Mouse (Mus musculus) midbrain, embryonic 10.5 days (tissue): ENCODE measurements at regions not wholly inside any gene's neighbourhood (a gene's known extent, or its start where the extent isn't known, plus 50 kb on each side); places are given as distances from the start of the nearest gene placed in this dataset.
"Not testable (repeated sequence)": the region's sequence is repeated elsewhere in the genome, so short reads cannot be mapped to it uniquely, and the experiment has no call there.

Experiments
- DNase-seq: peaks from one replicate; pipeline ENCODE4 v3.0.0-alpha.2; 2017; ENCODE audit warnings: low spot score
- H3K27ac ChIP-seq: fragments of 300-500 bp; sonication (generic); replicated peaks from 2 replicates; pipeline ENCODE4 v1.5.1; 2016; ENCODE audit warnings: mild to moderate bottlenecking
- H3K27me3 ChIP-seq: fragments of 300-500 bp; sonication (generic); 2 replicates; pipeline ENCODE4 v1.6.1; 2016; ENCODE audit warnings: low read depth, mild to moderate bottlenecking; ENCODE audit not compliant: poor library complexity, severe bottlenecking
- H3K36me3 ChIP-seq: fragments of 300-500 bp; sonication (generic); 2 replicates; pipeline ENCODE4 v1.6.1; 2016; ENCODE audit warnings: mild to moderate bottlenecking, moderate library complexity
- H3K4me1 ChIP-seq: fragments of 300-500 bp; sonication (generic); 2 replicates; pipeline ENCODE4 v1.6.1; 2016
- H3K4me3 ChIP-seq: fragments of 300-500 bp; sonication (generic); 2 replicates; pipeline ENCODE4 v1.5.1; 2016; ENCODE audit warnings: mild to moderate bottlenecking, moderate library complexity
- H3K9me3 ChIP-seq: fragments of 300-500 bp; sonication (generic); replicated peaks from 2 replicates; pipeline ENCODE4 v1.6.1; 2016; ENCODE audit warnings: mild to moderate bottlenecking
- WGBS: fragments of 180-500 bp; shearing (Covaris S2); methylation state at CpG from one replicate; pipeline ENCODE4 v1.1.7; 2016; 5-methylcytosine and 5-hydroxymethylcytosine counted together

DNA sequence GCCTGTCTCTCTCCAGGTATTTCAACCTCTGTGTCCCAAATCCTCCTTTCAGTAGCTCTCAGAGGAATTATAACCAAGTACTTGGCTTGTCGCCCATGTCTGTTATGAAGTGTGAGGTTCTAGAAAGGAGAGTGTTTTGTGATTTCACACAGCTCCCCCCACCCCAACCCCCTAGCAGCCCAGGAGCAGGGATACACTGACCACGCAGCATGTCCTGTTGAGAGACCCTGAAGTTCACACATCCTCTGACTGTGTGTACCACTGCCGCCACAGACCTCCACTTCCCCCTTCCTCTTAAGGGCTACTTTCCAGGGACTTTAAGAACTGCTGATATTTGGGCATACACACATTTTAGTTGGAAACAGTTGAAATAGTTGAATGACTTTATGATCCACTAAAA is 289.2 kb downstream of the Hace1 start:
- H3K27ac ChIP-seq: no peak overlapping the region
- no peaks in the 10 kb centered on the region for H3K9me3 ChIP-seq
- DNase-seq: no peak
- no peak overlapping the region for H3K4me3 ChIP-seq
- H3K36me3 ChIP-seq: no peaks in the 10 kb centered on the region
- H3K4me1 ChIP-seq: no peaks in the 10 kb centered on the region
- WGBS: 81% methylated on average over 3 of the region's 3 CpGs
- H3K27me3 ChIP-seq: no peaks in the 10 kb centered on the region

DNA sequence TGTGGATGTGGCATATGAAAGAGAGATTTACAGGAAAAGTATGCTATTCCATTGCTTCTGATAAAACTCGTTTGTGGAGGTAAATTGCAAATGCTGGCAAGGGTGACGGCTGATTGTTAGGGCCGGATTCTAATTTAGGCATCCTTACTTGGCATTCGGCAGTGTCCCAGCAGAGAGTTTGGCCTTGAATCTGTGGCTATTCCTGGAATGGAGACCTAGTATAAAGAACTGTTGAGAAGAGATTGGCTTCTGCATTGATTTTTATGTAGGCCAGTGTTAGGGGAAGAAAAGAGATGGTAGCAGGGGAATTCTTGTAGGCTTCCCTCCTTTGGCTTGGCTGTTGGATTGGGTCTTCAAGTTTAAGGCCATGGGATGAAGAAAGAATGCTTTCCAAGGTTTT is 293.4 kb downstream of the Hace1 start:
- Histone ChIP-seq H3K27me3 (no peaks in the 10 kb centered on the region), H3K4me1 (peaks cover 9% of the 10 kb centered on the region; the same call in 1 of the 2 replicates), H3K36me3 (no peaks in the 10 kb centered on the region), H3K9me3 (0 out of 2 replicates have a peak, but pooled peaks cover 2% of the 10 kb centered on the region), H3K27ac (no peak overlapping the region), H3K4me3 (no peak overlapping the region)
- DNase-seq: no peak
- 90% methylated on average over 4 of the region's 4 CpGs for WGBS

DNA sequence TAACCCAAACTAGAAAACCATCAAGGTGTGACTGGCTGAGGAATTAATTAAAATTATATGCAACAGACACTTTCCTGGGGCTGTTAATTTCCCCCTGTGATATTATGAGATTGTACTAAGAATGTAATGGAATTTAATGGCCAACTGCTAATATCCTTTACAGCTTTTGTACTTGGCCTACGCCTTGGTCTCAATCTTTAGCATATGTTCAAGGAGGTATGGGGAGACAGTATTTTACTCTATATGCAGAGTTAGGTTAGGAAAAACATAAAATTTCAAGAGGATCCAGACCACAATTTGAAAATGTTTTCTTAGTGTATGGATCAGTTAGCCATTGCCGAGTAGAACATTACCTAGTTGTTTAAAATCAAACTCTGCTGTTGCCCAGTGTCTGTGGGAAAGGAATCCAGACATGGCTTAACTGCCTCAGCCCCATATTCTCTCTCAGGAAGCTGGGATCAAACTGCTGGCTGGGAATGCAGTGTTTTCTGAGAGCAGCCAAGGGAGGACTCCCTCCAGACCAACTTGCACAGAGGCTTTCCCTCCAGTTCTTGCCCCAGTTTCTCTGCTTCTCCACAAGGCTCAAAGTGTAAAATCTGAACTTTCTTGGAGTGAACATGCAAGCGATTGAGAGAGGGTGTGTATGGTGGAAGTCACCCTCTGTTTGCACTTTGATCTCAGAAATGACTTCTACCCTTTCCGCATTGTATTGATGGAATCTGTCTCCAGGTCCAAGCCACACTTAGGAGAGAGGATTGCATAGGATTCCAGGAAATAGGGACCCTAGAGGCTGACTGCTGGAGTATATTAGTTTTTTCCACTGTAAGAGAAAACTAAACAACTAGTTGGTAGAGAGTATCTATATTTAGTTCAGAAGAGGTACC is 294.6 kb downstream of the Hace1 start:
- Histone ChIP-seq H3K27ac (no peak overlapping the region), H3K27me3 (no peaks in the 10 kb centered on the region), H3K9me3 (0 out of 2 replicates have a peak, but pooled peaks cover 2% of the 10 kb centered on the region), H3K4me3 (no peak overlapping the region), H3K36me3 (no peaks in the 10 kb centered on the region), H3K4me1 (peaks cover 9% of the 10 kb centered on the region; the same call in 1 of the 2 replicates)
- DNase-seq: no peak
- 89% methylated on average over 4 of the region's 4 CpGs for WGBS

DNA sequence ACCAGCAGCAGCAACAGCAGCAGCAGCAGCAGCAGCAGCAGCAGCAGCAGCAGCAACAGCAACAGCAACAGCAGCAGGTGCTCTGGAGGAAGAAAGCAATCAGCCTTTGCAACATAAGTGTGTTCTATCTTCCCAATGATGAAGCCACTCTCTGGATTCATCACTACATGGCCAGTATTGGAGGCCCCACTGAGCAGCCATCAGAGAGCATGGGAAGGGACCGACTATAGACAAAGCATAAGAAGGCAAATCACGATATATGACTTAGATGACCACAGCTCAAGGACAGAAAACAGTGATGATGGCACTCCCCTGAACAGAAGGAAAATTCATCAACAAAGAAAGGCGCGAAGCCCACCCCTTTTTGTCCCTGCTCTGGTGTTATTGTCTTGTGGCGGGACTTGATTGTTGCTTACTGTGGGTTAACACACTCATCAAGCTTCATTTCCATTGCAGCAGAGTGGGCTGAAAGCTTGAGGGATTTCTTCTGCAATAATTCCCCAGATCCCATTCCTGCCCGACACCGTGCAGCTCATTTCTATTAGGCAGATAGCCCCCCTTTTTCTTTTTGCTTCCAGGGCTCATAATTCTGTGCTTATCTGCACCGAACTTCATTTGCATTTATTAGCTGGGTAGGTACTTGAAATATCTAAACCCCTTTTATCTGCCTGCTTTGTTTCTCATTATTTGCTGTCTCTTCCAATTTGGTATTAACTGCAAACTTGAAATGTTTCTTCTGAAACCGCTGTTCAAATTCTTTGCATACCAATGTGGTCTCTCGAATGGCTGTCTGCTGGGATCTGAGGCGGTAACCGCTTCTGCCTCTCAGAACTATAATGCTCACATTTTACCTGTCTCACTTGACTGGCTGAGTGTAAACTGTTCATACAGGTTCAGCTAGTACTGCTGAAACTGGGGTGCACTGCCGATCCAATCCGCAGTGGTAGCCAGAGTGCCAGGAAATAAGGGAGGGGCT is 296.5 kb downstream of the Hace1 start:
- no peak for DNase-seq

DNA sequence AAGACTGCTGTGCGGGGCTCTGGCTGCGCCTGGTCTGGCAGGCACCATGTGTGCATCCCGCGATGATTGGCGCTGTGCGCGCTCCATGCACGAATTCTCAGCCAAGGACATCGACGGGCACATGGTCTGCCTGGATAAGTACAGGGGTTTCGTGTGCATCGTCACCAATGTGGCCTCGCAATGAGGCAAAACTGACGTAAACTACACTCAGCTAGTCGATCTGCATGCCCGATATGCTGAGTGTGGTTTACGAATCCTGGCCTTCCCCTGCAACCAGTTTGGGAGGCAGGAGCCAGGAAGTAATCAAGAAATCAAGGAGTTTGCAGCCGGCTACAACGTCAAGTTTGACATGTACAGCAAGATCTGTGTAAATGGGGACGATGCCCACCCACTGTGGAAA is 297.7 kb downstream of the Hace1 start:
- DNase-seq, H3K4me3 ChIP-seq, H3K9me3 ChIP-seq, H3K27me3 ChIP-seq, H3K27ac ChIP-seq, H3K4me1 ChIP-seq, H3K36me3 ChIP-seq: not testable (repeated sequence)
- 97% methylated on average over 20 of the region's 20 CpGs for WGBS

More for the DNA sequence above, 296.5 kb downstream of the Hace1 start:
- WGBS: 71% methylated on average over 14 of the region's 14 CpGs
- no peaks in the 10 kb centered on the region for H3K36me3 ChIP-seq
- H3K27me3 ChIP-seq: no peaks in the 10 kb centered on the region
- H3K9me3 ChIP-seq: 0 out of 2 replicates have a peak, but pooled peaks cover 2% of the 10 kb centered on the region
- no peak overlapping the region for H3K27ac ChIP-seq
- no peak overlapping the region for H3K4me3 ChIP-seq
- peaks cover 9% of the 10 kb centered on the region; the same call in 1 of the 2 replicates for H3K4me1 ChIP-seq

DNA sequence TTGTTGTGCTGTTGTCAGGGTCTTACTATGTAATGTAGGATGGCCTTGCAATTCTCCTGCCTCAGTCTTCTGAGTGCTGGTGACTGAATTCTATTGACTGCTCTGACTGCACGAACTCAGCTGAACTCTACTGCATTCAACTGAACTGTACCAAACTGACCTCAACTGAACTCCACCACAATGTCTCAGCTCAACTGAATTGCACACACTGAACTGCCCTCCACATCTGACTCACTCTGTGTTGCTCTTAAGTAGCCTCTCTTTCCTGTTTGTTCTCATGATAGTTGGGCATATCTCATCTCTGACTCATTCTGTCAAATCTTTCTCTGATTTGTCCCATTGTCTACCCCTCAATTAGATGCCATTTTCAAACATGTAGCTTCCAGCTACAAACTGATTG is 306.1 kb downstream of the Hace1 start:
- no peak for DNase-seq
- no peaks in the 10 kb centered on the region for H3K4me1 ChIP-seq
- H3K27me3 ChIP-seq: no peaks in the 10 kb centered on the region
- no peak overlapping the region for H3K4me3 ChIP-seq
- no peaks in the 10 kb centered on the region for H3K36me3 ChIP-seq
- WGBS: 84% methylated on average over 1 of the region's 1 CpGs
- H3K9me3 ChIP-seq: no peaks in the 10 kb centered on the region
- H3K27ac ChIP-seq: no peak overlapping the region

DNA sequence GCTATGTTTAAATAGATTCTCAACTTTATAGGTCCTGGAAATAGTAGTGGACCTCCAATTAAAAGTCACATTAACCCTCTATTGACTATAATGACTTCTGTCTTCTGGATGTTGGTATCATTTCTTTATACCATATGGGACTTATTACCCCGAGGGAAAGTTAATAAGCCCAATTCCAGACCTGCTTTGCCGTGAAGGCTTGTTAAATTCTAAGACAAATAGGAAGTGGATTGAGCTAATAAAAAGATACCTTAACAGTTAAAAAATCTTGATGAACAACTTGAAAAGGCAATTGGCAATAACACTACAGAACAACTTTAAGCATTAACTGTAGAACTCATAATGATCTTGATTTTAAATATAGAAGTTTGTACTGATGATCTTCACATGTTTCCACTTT is 309.0 kb downstream of the Hace1 start:
- no peak for DNase-seq
- Histone ChIP-seq H3K27ac (no peak overlapping the region), H3K4me1 (no peaks in the 10 kb centered on the region), H3K4me3 (no peak overlapping the region), H3K27me3 (no peaks in the 10 kb centered on the region), H3K9me3 (no peaks in the 10 kb centered on the region), H3K36me3 (no peaks in the 10 kb centered on the region)
- WGBS: 82% methylated on average over 2 of the region's 2 CpGs

DNA sequence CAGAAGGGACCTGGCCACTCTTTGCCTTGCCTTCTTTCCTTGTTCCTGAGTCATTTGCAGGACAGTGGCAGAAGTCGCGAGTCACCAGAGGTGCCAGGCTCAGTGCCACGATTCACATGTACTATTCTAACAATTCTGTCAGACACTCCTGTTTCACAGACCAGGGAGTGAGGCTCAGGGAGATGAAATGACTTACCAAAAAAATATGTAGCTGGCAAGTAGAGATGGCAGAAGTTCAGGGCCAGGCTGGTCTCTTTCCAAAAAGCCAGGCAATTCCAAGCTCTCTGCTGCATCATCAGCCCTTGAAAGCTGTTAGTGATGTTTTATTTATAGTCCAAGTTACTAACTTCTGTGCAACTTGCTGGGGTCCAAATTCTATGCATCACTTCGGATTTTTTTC is 311.2 kb downstream of the Hace1 start:
- WGBS: 84% methylated on average over 4 of the region's 4 CpGs
- Histone ChIP-seq H3K27ac (no peak overlapping the region), H3K4me3 (no peak overlapping the region), H3K27me3 (no peaks in the 10 kb centered on the region), H3K4me1 (0 out of 2 replicates have a peak, but pooled peaks cover 3% of the 10 kb centered on the region), H3K9me3 (no peaks in the 10 kb centered on the region), H3K36me3 (no peaks in the 10 kb centered on the region)
- no peak for DNase-seq

DNA sequence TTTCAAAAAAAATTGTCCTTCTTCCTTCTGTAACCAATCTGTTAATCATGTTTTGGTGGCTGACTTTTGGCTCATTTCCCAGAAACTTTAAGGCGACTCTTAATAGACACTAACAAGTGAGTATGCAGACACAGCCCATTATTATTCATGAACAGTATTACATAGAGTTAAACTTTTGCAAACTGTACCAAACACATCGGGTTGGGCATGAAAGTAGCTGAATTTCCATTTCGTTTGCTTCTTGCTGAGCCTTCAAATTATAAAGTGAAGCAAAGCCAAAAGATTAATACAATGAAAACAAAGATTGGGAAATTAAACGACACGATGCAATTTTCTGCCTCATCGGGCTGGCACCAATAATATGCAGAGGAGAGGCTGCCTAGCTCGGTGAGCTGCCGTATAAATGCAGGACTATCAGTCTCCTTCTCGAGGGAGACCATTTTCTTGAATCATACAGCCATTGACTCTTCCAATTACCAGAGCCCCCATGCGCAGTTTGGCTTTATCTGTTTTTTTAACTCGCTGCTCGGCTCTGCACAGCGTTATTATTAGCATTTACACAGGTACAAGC is 311.8 kb downstream of the Hace1 start:
- no peak for DNase-seq
- Histone ChIP-seq H3K36me3 (no peaks in the 10 kb centered on the region), H3K9me3 (no peaks in the 10 kb centered on the region), H3K27ac (no peak overlapping the region), H3K27me3 (no peaks in the 10 kb centered on the region), H3K4me3 (no peak overlapping the region), H3K4me1 (0 out of 2 replicates have a peak, but pooled peaks cover 3% of the 10 kb centered on the region)
- WGBS: 86% methylated on average over 13 of the region's 13 CpGs

DNA sequence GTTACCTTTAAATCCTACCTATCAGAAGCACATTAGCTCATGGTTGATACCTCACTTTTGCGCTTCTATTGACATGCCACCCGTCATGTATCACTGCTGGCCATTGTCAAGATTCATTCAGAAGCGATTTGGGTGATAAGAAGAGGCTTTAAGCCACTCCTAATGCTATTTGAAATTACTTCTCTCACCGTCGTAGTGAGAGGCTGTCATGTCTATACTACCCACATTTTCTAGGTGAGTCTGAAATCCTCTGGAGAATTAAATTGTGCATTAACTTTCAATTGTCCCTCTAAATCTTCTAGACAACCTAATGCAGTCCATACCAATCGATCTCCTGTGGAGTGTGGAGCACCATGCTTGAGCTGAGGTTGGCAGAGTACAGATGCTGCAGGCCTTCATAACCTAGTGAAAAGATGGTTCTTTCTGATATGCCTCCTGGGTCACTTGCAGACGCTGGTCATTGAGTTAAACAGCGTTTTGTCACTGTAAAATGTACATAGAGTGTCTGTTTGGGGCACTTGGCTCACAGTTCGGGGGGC is 312.5 kb downstream of the Hace1 start:
- Histone ChIP-seq H3K4me3 (no peak overlapping the region), H3K27me3 (no peaks in the 10 kb centered on the region), H3K9me3 (no peaks in the 10 kb centered on the region), H3K27ac (no peak overlapping the region), H3K4me1 (0 out of 2 replicates have a peak, but pooled peaks cover 3% of the 10 kb centered on the region), H3K36me3 (no peaks in the 10 kb centered on the region)
- 87% methylated on average over 9 of the region's 9 CpGs for WGBS
- DNase-seq: no peak

DNA sequence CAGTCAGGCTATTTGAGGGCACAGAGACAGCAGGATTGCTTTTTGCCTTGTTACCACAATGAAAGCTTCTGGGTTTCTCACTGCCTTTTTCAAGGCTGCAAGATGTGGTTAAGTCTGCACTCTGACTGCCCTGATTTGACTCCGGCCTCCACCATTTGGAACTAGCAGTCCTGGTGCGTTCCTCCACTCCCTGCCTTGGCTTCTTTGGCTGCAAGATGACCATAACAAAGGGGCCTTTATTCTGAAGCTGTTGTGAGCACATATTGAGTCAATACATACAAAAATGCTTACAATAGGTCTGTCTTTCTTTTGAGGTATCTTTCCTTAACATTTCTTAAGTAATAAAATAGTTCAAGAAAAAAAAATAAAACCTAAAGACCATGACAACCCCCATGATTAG is 314.8 kb downstream of the Hace1 start:
- Histone ChIP-seq H3K4me1 (0 out of 2 replicates have a peak, but pooled peaks cover 3% of the 10 kb centered on the region), H3K9me3 (no peaks in the 10 kb centered on the region), H3K27ac (no peak overlapping the region), H3K36me3 (no peaks in the 10 kb centered on the region), H3K27me3 (no peaks in the 10 kb centered on the region), H3K4me3 (no peak overlapping the region)
- 75% methylated on average over 2 of the region's 2 CpGs for WGBS
- DNase-seq: no peak
